Mouse (Mus musculus) cerebellum, adult 2 months (tissue): ENCODE results near the gene Gm5737.

Experiments
- CTCF ChIP-seq: fragments of 200-500 bp; IDR thresholded peaks from 2 replicates; pipeline ENCODE4 v1.5.1; 2011; ENCODE audit warnings: low read depth, mild to moderate bottlenecking, control low read depth, low read length, moderate library complexity, borderline replicate concordance; ENCODE audit not compliant: insufficient read depth
- POLR2A ChIP-seq: fragments of 200-500 bp; IDR thresholded peaks from 2 replicates; pipeline ENCODE4 v1.6.1; 2011; ENCODE audit warnings: low read length, control low read depth, borderline replicate concordance; ENCODE audit not compliant: insufficient read depth

DNA sequence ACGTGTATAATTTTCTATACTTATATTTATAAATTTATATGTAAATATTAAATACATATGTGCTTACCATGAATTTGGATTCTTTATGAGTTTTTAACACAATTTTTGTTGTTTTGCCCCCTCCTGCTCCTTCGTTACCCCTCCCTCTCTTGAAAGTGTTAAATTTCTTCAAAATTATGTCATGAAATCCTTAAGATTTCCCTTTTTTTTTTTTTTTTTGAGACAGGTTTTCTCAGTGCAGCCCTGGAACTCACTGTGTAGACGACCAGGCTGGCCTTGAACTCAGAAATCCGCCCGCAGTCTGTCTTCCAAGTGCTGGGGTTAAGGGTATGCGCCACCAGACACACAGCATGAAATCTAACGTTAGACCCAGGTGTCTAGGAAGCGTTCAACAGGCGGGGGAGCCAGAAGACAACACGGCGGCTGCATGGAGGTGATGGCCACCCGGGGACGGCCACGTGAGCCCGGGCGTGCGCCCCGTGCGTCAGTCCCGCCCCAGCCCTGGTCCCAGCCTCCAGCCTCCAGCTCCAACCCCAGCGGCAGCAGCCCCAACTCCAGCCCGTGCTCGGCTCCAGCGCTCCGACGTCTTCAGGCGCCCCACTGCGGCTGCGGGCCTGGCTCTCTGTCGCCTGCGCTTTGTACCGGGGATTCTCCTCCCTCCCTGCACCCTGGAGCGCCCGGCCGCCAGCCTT, 30.3 kb downstream of the Gm5737 start, which contains the start of gene Eef2k:
- TF ChIP-seq POLR2A (peak; percentile 53; the same call in 1 of the 2 replicates), CTCF (peak; percentile 34; the same call in 1 of the 2 replicates)
